In the genomic region with DNA sequence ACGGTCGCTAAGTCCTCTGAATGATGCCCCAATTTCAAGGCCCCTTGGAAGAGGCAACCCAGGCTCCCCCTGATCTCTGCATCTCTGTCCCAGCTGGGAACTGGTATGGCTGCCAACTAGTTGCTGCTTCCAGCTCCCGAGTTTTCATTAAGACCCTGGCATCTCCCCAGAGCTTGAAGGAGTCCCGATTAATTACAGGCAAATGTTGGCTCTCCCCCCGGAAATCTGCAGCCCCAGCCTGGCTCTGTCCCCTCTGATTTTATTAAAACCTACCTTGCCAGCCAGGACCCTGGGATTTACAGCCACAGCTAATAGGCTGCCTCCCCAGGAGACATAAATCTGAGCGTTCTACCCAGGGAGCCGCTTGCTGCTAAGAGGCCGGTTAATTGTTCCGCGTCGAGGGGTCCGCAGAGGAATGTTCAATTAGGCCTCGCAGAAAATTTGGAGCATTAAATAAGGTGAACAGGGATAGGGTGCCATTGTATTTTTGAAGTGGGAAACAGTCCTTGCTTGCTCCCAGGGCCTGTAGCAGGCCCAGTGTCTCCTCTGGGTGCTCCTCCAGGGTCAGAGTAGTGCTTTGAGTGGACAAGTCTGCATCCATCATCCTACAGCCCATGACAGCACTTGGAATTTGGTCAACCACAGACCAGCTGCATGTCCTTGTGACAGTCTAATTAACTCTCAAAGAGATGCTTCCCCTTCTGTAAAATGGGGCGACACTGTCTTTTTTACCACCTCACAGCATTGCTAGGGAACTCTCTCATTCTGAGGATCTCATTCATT, we compare ENCODE assay signal across 9 mouse cellular contexts. TPM values are rescaled to one million over a fixed set of nuclear protein-coding genes. Genes with fewer than 3 reads are reported as not detected.
A peak's percentile ranks its signal among the peaks of the same experiment; 100 is the strongest.
DNase-seq lines count a peak whose midpoint lies in the region; ATAC-seq lines count a peak whose summit lies in the region.
"Had no signal": no experiment of that assay in that cellular context is flagged by ENCODE, and none has a peak within 500 bp of the region (broad histone marks: within the 10 kb centered on the region; RNA-seq: fewer than 3 reads in every experiment).

No protein-coding gene starts in this region.

- ATAC-seq in limb, embryonic 11.5 days (ENCODE audit: insufficient number of reproducible peaks, low FRiP score, low TSS enrichment, low read depth) = no peak
- no peak for ATAC-seq in intestine, embryonic 16.5 days

- no peak overlapping the region for H3K9ac ChIP-seq in limb, embryonic 11.5 days (ENCODE audit: low read length)
- H3K9ac ChIP-seq in intestine, embryonic 16.5 days (ENCODE audit: low read depth, low read length) = no peak overlapping the region
- H3K9ac ChIP-seq: embryonic facial prominence, embryonic 15.5 days; heart, embryonic 15.5 days had no signal

- H3K27ac ChIP-seq in limb, embryonic 11.5 days (replicated peaks; ENCODE audit: low read depth, low read length) = no peak overlapping the region
- H3K27ac ChIP-seq in intestine, embryonic 16.5 days (ENCODE audit: low read length) = no peak overlapping the region
- H3K27ac ChIP-seq: embryonic facial prominence, embryonic 15.5 days; heart, embryonic 15.5 days had no signal

- H3K4me2 ChIP-seq in limb, embryonic 11.5 days (ENCODE audit: low read depth, severe bottlenecking) = no peak overlapping the region
- H3K4me2 ChIP-seq in intestine, embryonic 16.5 days (ENCODE audit: low read depth, low read length) = no peak overlapping the region
- H3K4me2 ChIP-seq: embryonic facial prominence, embryonic 15.5 days; heart, embryonic 15.5 days had no signal

- H3K4me3 ChIP-seq in limb, embryonic 11.5 days (ENCODE audit: low read depth, low read length) = no peak overlapping the region
- H3K4me3 ChIP-seq in intestine, embryonic 16.5 days (ENCODE audit: low read length) = no peak overlapping the region
- H3K4me3 ChIP-seq: embryonic facial prominence, embryonic 15.5 days; heart, embryonic 15.5 days had no signal

- H3K4me1 ChIP-seq in limb, embryonic 11.5 days (ENCODE audit: control insufficient read depth, insufficient read depth, low read length) = peaks cover 15% of the 10 kb centered on the region
- no peaks in the 10 kb centered on the region for H3K4me1 ChIP-seq in intestine, embryonic 16.5 days (ENCODE audit: control insufficient read depth, insufficient read depth, low read length)
- H3K4me1 ChIP-seq: heart, embryonic 15.5 days had no signal

- peaks cover 2% of the 10 kb centered on the region; the same call in 1 of the 2 replicates for H3K9me3 ChIP-seq in limb, embryonic 11.5 days (ENCODE audit: control insufficient read depth, low read length)
- no peaks in the 10 kb centered on the region for H3K9me3 ChIP-seq in intestine, embryonic 16.5 days (ENCODE audit: control insufficient read depth, low read length)
- H3K9me3 ChIP-seq: embryonic facial prominence, embryonic 15.5 days; heart, embryonic 15.5 days had no signal

- H3K36me3 ChIP-seq in limb, embryonic 11.5 days (ENCODE audit: control insufficient read depth, insufficient read depth, low read length) = no peaks in the 10 kb centered on the region
- no peaks in the 10 kb centered on the region for H3K36me3 ChIP-seq in intestine, embryonic 16.5 days (ENCODE audit: control insufficient read depth, insufficient read depth, low read length)
- H3K36me3 ChIP-seq: embryonic facial prominence, embryonic 15.5 days; heart, embryonic 15.5 days had no signal

- 10% methylated on average over 14 of the region's 14 CpGs for WGBS in limb, embryonic 11.5 days
- WGBS in intestine, embryonic 16.5 days = 43% methylated on average over 14 of the region's 14 CpGs

- DNase-seq in retina, postnatal 1 day = peak; percentile 23
- no peak for DNase-seq in retina, embryonic 14.5 days (ENCODE audit: low spot score)
- DNase-seq in layer of hippocampus, adult 18-20 months (ENCODE audit: low spot score in 2 of 2) = peak; percentile 38 to 68
- peak; percentile 40 for DNase-seq in limb, embryonic 11.5 days (ENCODE audit: low spot score)
- no peak for DNase-seq in heart, postnatal 25 days (ENCODE audit: low spot score)
- no peak for DNase-seq in ovary, postnatal 10 days (ENCODE audit: low spot score)

- intact Hi-C loops in heart, postnatal 25 days (cut with DNase I) = no loop called here

- H3K27me3 ChIP-seq in limb, embryonic 11.5 days (ENCODE audit: control insufficient read depth, insufficient read depth, low read length) = no peaks in the 10 kb centered on the region; the same call in 1 of the 2 replicates
- H3K27me3 ChIP-seq in intestine, embryonic 16.5 days (replicated peaks; ENCODE audit: control insufficient read depth, insufficient read depth, low read length) = 0 out of 2 replicates have a peak, but pooled peaks cover 4% of the 10 kb centered on the region

RNA-seq across cellular contexts. Expression of gene Msx1, which starts 33.6 kb away (rescaled TPM):
- total RNA-seq in layer of hippocampus, adult 18-20 months (2021) = 1 to 10 TPM; 4.9 to 6.3 TPM
- 218 and 235 TPM in 2 replicates for polyA plus RNA-seq in limb, embryonic 11.5 days (2014; fragmentation: Nextera tagmentation; extraction: Ambion mirVana)
- total RNA-seq in heart, postnatal 25 days (2021) = 1 to 10 TPM; 4.0 to 5.1 TPM
- polyA plus RNA-seq in intestine, embryonic 16.5 days (2015; fragmentation: Nextera tagmentation; extraction: Ambion mirVana) = 2.1 and 2.4 TPM in 2 replicates

Comparison
In these comparisons a context has a peak if more than half of its experiments do, and no peak if none do; other contexts are left out.
1. DNase-seq: peak in retina, postnatal 1 day (single experiment), layer of hippocampus, adult 18-20 months (2 of 2) and limb, embryonic 11.5 days (single experiment); none in retina, embryonic 14.5 days (single experiment), heart, postnatal 25 days (single experiment) and ovary, postnatal 10 days (single experiment).